Mouse (Mus musculus) brain, embryonic 18.5 days (tissue): ENCODE data around the gene Tax1bp1.

Source experiments
- DNase-seq: peaks from one replicate; pipeline ENCODE4 v3.0.0-alpha.2; 2012; ENCODE audit warnings: low read depth, low spot score

Gene Tax1bp1

GRCm38 (mm10) chr6:52796691-52797090 lies 83.2 kb downstream of the Tax1bp1 start:
- no peak for DNase-seq

- DNase-seq: no peak
Measured at GRCm38 (mm10) chr6:52797252-52797800, 83.8 kb downstream of the Tax1bp1 start.

GRCm38 (mm10) chr6:52802181-52802580 lies 88.7 kb downstream of the Tax1bp1 start:
- DNase-seq: no peak

GRCm38 (mm10) chr6:52805237-52805856 lies 91.8 kb downstream of the Tax1bp1 start:
- no peak for DNase-seq
